In the genomic region with DNA sequence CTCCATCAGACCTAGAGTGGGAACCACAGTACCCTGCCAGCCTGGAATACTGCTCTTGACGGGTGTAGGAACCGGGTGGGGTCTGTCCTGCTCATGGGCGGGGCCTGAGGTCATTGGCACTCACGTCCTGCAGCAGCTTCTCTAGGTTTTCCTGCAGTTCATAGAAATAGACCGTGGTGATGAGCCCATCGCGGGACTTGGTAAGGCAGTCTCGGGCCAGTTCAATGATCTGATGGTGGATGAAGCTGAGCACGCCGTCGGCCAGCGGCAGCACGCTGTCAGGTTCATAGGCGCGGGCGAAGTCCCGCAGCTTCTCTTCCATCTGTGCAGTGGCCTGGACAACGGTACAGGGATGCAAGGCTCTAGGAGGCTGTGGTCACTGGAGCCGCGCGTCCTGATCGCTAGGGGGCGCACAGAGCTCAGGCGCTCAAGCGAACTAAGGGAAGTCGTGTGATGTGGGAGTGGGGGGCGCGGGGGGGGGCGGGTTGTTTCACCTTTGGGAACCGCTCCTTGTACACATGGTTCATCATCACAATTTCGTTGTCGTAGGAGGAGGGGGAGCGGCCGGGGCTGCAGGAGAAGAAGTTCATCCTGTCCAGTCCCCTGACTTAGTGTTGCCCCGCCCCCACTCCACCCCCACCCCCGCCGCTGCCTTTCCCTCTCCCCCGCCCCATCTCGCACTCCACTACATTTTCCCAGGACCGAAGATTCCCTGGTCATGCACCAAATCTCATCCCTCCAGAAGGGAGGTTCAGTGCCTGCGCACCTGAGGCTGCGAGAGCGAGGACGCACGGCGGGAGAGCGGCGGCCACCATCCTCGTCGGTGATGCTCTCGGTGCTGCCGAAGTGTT, we compare ENCODE assay signal across 8 mouse cellular contexts. TPM values are rescaled to one million over a fixed set of nuclear protein-coding genes. Genes with fewer than 3 reads are reported as not detected.
DNase-seq lines count a peak whose midpoint lies in the region; ATAC-seq and TF ChIP-seq lines count a peak whose summit lies in the region.

No protein-coding gene starts in this region.

- no peaks in the 10 kb centered on the region for H3K36me3 ChIP-seq in embryonic facial prominence, embryonic 12.5 days
- H3K36me3 ChIP-seq in heart, embryonic 14.5 days (ENCODE audit: control insufficient read depth, insufficient read depth, low read length) = no peaks in the 10 kb centered on the region
- no peaks in the 10 kb centered on the region for H3K36me3 ChIP-seq in kidney, postnatal 0 days (ENCODE audit: insufficient read depth, low read length)
- H3K36me3 ChIP-seq in neural tube, embryonic 15.5 days = peaks cover 64% of the 10 kb centered on the region

- peaks cover 41% of the 10 kb centered on the region for H3K27me3 ChIP-seq in embryonic facial prominence, embryonic 12.5 days
- peaks cover 48% of the 10 kb centered on the region for H3K27me3 ChIP-seq in heart, embryonic 14.5 days (ENCODE audit: control insufficient read depth, insufficient read depth, low read length)
- peaks cover 15% of the 10 kb centered on the region for H3K27me3 ChIP-seq in kidney, postnatal 0 days (ENCODE audit: insufficient read depth, low read length)
- H3K27me3 ChIP-seq in neural tube, embryonic 15.5 days (replicated peaks) = 0 out of 2 replicates have a peak, but pooled peaks cover 10% of the 10 kb centered on the region

- no peaks in the 10 kb centered on the region for H3K9me3 ChIP-seq in embryonic facial prominence, embryonic 12.5 days
- no peaks in the 10 kb centered on the region for H3K9me3 ChIP-seq in heart, embryonic 14.5 days (ENCODE audit: control insufficient read depth, low read length)
- no peaks in the 10 kb centered on the region for H3K9me3 ChIP-seq in kidney, postnatal 0 days (replicated peaks; ENCODE audit: low read length)
- H3K9me3 ChIP-seq in neural tube, embryonic 15.5 days (replicated peaks) = no peaks in the 10 kb centered on the region

- H3K4me1 ChIP-seq in embryonic facial prominence, embryonic 12.5 days = no peaks in the 10 kb centered on the region
- peaks cover 0 to 6% of the 10 kb centered on the region in 2 experiments; a peak in 1 of 4 replicates for H3K4me1 ChIP-seq in heart, embryonic 14.5 days (ENCODE audit: control insufficient read depth in 2 of 2, insufficient read depth in 2 of 2, low read length in 2 of 2)
- H3K4me1 ChIP-seq in kidney, postnatal 0 days (replicated peaks; ENCODE audit: insufficient read depth, low read length) = 0 out of 2 replicates have a peak, but pooled peaks cover 4% of the 10 kb centered on the region
- H3K4me1 ChIP-seq in lung, adult 2 months (ENCODE audit: control insufficient read depth, insufficient read depth, low read length) = no peaks in the 10 kb centered on the region
- H3K4me1 ChIP-seq in neural tube, embryonic 15.5 days = peaks cover 16% of the 10 kb centered on the region

- WGBS in embryonic facial prominence, embryonic 12.5 days = 4% methylated on average over 47 of the region's 52 CpGs
- 2% methylated on average over 52 of the region's 52 CpGs for WGBS in heart, embryonic 14.5 days
- WGBS in kidney, postnatal 0 days = 1% methylated on average over 52 of the region's 52 CpGs
- WGBS in lung, adult 2 months = 5% methylated on average over 51 of the region's 52 CpGs
- 4% methylated on average over 49 of the region's 52 CpGs for WGBS in neural tube, embryonic 15.5 days

- peak; percentile 73 for TF ChIP-seq CTCF in kidney, postnatal 0 days (IDR thresholded peaks at IDR 0.05; ENCODE audit: low read depth)
- TF ChIP-seq CTCF in lung, adult 2 months (IDR thresholded peaks at IDR 0.05; ENCODE audit: insufficient read depth, low read length) = peak; percentile 72

- no peak overlapping the region for H3K27ac ChIP-seq in embryonic facial prominence, embryonic 12.5 days
- no peak overlapping the region for H3K27ac ChIP-seq in heart, embryonic 14.5 days (replicated peaks in 1 of 2; ENCODE audit: control insufficient read depth in 1 of 2, insufficient read depth in 1 of 2, low read depth in 2 of 2, low read length in 2 of 2)
- H3K27ac ChIP-seq in kidney, postnatal 0 days = no peak overlapping the region
- no peak overlapping the region for H3K27ac ChIP-seq in neural tube, embryonic 15.5 days (replicated peaks)

- H3K9ac ChIP-seq in embryonic facial prominence, embryonic 12.5 days = peak overlapping the region; percentile 31; the same call in 1 of the 2 replicates
- no peak overlapping the region for H3K9ac ChIP-seq in heart, embryonic 14.5 days (ENCODE audit: low read length)
- no peak overlapping the region for H3K9ac ChIP-seq in kidney, postnatal 0 days (ENCODE audit: low read depth, low read length)
- H3K9ac ChIP-seq in neural tube, embryonic 15.5 days (replicated peaks) = 0 out of 2 replicates have a peak overlapping the region, but pooled peaks have one; percentile 1

- H3K4me3 ChIP-seq in embryonic facial prominence, embryonic 12.5 days = peak overlapping the region; percentile 36
- peak overlapping the region; percentile 18 to 27; a peak in 3 of 4 replicates for H3K4me3 ChIP-seq in heart, embryonic 14.5 days (ENCODE audit: control insufficient read depth in 1 of 2, insufficient read depth in 1 of 2, low read depth in 1 of 2, low read length in 2 of 2)
- peak overlapping the region; percentile 22 for H3K4me3 ChIP-seq in kidney, postnatal 0 days (replicated peaks; ENCODE audit: low read depth, low read length)
- no peak overlapping the region for H3K4me3 ChIP-seq in lung, adult 2 months (replicated peaks; ENCODE audit: extremely low read depth, low read depth, low read length)
- peak overlapping the region; percentile 25 for H3K4me3 ChIP-seq in neural tube, embryonic 15.5 days (replicated peaks)

- peak overlapping the region; percentile 67 for H3K4me2 ChIP-seq in embryonic facial prominence, embryonic 12.5 days (replicated peaks)
- H3K4me2 ChIP-seq in heart, embryonic 14.5 days (ENCODE audit: low read length) = peak overlapping the region; percentile 62
- peak overlapping the region; percentile 64 for H3K4me2 ChIP-seq in kidney, postnatal 0 days (ENCODE audit: low read length)
- peak overlapping the region; percentile 53 for H3K4me2 ChIP-seq in neural tube, embryonic 15.5 days

- no peak for TF ChIP-seq POLR2A in lung, adult 2 months (IDR thresholded peaks at IDR 0.05; ENCODE audit: borderline replicate concordance, extremely low read depth, low read depth, low read length)

- DNase-seq in adipocyte (ENCODE audit: low spot score) = peak; percentile 62
- peak; percentile 71 for DNase-seq in kidney, postnatal 0 days (ENCODE audit: low spot score)
- peak; percentile 60 for DNase-seq in lung, adult 2 months
- no peak for DNase-seq in frontal cortex, postnatal 25 days (ENCODE audit: low spot score in 2 of 2)

- peak; percentile 51 for ATAC-seq in CD4-positive, CD25-positive, alpha-beta regulatory T cell, adult 4 months
- ATAC-seq in embryonic facial prominence, embryonic 12.5 days (ENCODE audit: insufficient number of reproducible peaks, insufficient read depth, low FRiP score, low TSS enrichment) = peak; percentile 66; the same call in 1 of the 2 replicates
- ATAC-seq in heart, embryonic 14.5 days (ENCODE audit: insufficient number of reproducible peaks, insufficient read depth, low FRiP score, low read depth) = no peak
- ATAC-seq in kidney, postnatal 0 days (replicated peaks; ENCODE audit: low FRiP score, low read depth) = peak; percentile 59; the same call in 1 of the 2 replicates
- ATAC-seq in neural tube, embryonic 15.5 days (ENCODE audit: low FRiP score) = peak; percentile 76

RNA-seq across cellular contexts. Expression of a gene that starts 8.5 kb away (rescaled TPM):
- 1 to 10 TPM; 1.2 to 1.3 TPM for polyA plus RNA-seq in CD4-positive, CD25-positive, alpha-beta regulatory T cell, adult 4 months (2017; shearing (Covaris generic))
- 5.3 and 5.7 TPM in 2 replicates for polyA plus RNA-seq in embryonic facial prominence, embryonic 12.5 days (2016; fragmentation: Nextera tagmentation; extraction: Ambion mirVana)
- 0.08 and 0.23 TPM in 2 replicates for polyA plus RNA-seq in heart, embryonic 14.5 days (2014; fragmentation: Nextera tagmentation; extraction: Ambion mirVana)
- 0.04 and 0.08 TPM in 2 replicates for polyA plus RNA-seq in kidney, postnatal 0 days (2015; fragmentation: Nextera tagmentation; extraction: Ambion mirVana)
- 0.34 and 0.41 TPM in 2 replicates for polyA plus RNA-seq in lung, adult 2 months (2012; rRNA removed)
- polyA plus RNA-seq in neural tube, embryonic 15.5 days (2015; fragmentation: Nextera tagmentation; extraction: Ambion mirVana) = 60.7 and 74.7 TPM in 2 replicates

RNA-seq across cellular contexts. Expression of a gene that starts 18.1 kb away (rescaled TPM):
- polyA plus RNA-seq in CD4-positive, CD25-positive, alpha-beta regulatory T cell, adult 4 months (2017; shearing (Covaris generic)) = not detected
- polyA plus RNA-seq in embryonic facial prominence, embryonic 12.5 days (2016; fragmentation: Nextera tagmentation; extraction: Ambion mirVana) = 0.50 and 0.52 TPM in 2 replicates
- 0.12 TPM in 1 of 2 replicates, not detected in the other for polyA plus RNA-seq in heart, embryonic 14.5 days (2014; fragmentation: Nextera tagmentation; extraction: Ambion mirVana)
- polyA plus RNA-seq in kidney, postnatal 0 days (2015; fragmentation: Nextera tagmentation; extraction: Ambion mirVana) = 0.09 TPM in 1 of 2 replicates, not detected in the other
- not detected in 2 replicates for polyA plus RNA-seq in lung, adult 2 months (2012; rRNA removed)
- polyA plus RNA-seq in neural tube, embryonic 15.5 days (2015; fragmentation: Nextera tagmentation; extraction: Ambion mirVana) = 3.0 and 3.8 TPM in 2 replicates

RNA-seq across cellular contexts. Expression of a gene that starts 20.3 kb away (rescaled TPM):
- polyA plus RNA-seq in CD4-positive, CD25-positive, alpha-beta regulatory T cell, adult 4 months (2017; shearing (Covaris generic)) = 10 to 100 TPM; 25.7 to 29.7 TPM
- polyA plus RNA-seq in embryonic facial prominence, embryonic 12.5 days (2016; fragmentation: Nextera tagmentation; extraction: Ambion mirVana) = 14.8 and 15.4 TPM in 2 replicates
- polyA plus RNA-seq in heart, embryonic 14.5 days (2014; fragmentation: Nextera tagmentation; extraction: Ambion mirVana) = 4.5 and 5.5 TPM in 2 replicates
- polyA plus RNA-seq in kidney, postnatal 0 days (2015; fragmentation: Nextera tagmentation; extraction: Ambion mirVana) = 12.3 and 13.2 TPM in 2 replicates
- polyA plus RNA-seq in lung, adult 2 months (2012; rRNA removed) = 19.6 and 26.7 TPM in 2 replicates
- polyA plus RNA-seq in neural tube, embryonic 15.5 days (2015; fragmentation: Nextera tagmentation; extraction: Ambion mirVana) = 5.2 and 7.3 TPM in 2 replicates

RNA-seq across cellular contexts. Expression of a gene that starts 27.0 kb away (rescaled TPM):
- under 1 TPM in 1 of 2 experiments, not detected in 1; 0.22 TPM for polyA plus RNA-seq in CD4-positive, CD25-positive, alpha-beta regulatory T cell, adult 4 months (2017; shearing (Covaris generic))
- polyA plus RNA-seq in embryonic facial prominence, embryonic 12.5 days (2016; fragmentation: Nextera tagmentation; extraction: Ambion mirVana) = 4.7 and 5.4 TPM in 2 replicates
- polyA plus RNA-seq in heart, embryonic 14.5 days (2014; fragmentation: Nextera tagmentation; extraction: Ambion mirVana) = 1.8 and 2.5 TPM in 2 replicates
- polyA plus RNA-seq in kidney, postnatal 0 days (2015; fragmentation: Nextera tagmentation; extraction: Ambion mirVana) = 1.1 and 1.8 TPM in 2 replicates
- 0.14 and 0.23 TPM in 2 replicates for polyA plus RNA-seq in lung, adult 2 months (2012; rRNA removed)
- polyA plus RNA-seq in neural tube, embryonic 15.5 days (2015; fragmentation: Nextera tagmentation; extraction: Ambion mirVana) = 0.49 and 1.1 TPM in 2 replicates

RNA-seq across cellular contexts. Expression of a gene that starts 35.0 kb away (rescaled TPM):
- 10 to 100 TPM; 21.5 to 32.7 TPM for polyA plus RNA-seq in CD4-positive, CD25-positive, alpha-beta regulatory T cell, adult 4 months (2017; shearing (Covaris generic))
- 44.3 and 45.2 TPM in 2 replicates for polyA plus RNA-seq in embryonic facial prominence, embryonic 12.5 days (2016; fragmentation: Nextera tagmentation; extraction: Ambion mirVana)
- 34.0 and 38.6 TPM in 2 replicates for polyA plus RNA-seq in heart, embryonic 14.5 days (2014; fragmentation: Nextera tagmentation; extraction: Ambion mirVana)
- polyA plus RNA-seq in kidney, postnatal 0 days (2015; fragmentation: Nextera tagmentation; extraction: Ambion mirVana) = 59.2 and 67.6 TPM in 2 replicates
- 65.8 and 75.3 TPM in 2 replicates for polyA plus RNA-seq in lung, adult 2 months (2012; rRNA removed)
- polyA plus RNA-seq in neural tube, embryonic 15.5 days (2015; fragmentation: Nextera tagmentation; extraction: Ambion mirVana) = 39.8 and 41.3 TPM in 2 replicates

Comparison
In these comparisons a context has a peak if more than half of its experiments do, and no peak if none do; other contexts are left out.
1. DNase-seq: peak in adipocyte (single experiment), kidney, postnatal 0 days (single experiment) and lung, adult 2 months (single experiment); none in frontal cortex, postnatal 25 days (0 of 2).
2. H3K9ac ChIP-seq: peak in embryonic facial prominence, embryonic 12.5 days (single experiment) and neural tube, embryonic 15.5 days (single experiment); none in heart, embryonic 14.5 days (single experiment) and kidney, postnatal 0 days (single experiment).
3. Peak in every context shown above with its lines, with median percentiles within 50 percentile points of each other: H3K4me2 ChIP-seq.